Mouse (Mus musculus) MEL (cell line): ENCODE data around the gene Xkr7. TPM values are rescaled to one million over a fixed set of nuclear protein-coding genes. Genes with fewer than 3 reads are reported as not detected.
A peak's percentile ranks its signal among the peaks of the same experiment; 100 is the strongest.

Experiments
- DNase-seq: peaks from one replicate; pipeline ENCODE4 v3.0.0; 2011; ENCODE audit warnings: low read depth, low spot score
- H3K27ac ChIP-seq: 2 replicates; pipeline ENCODE4 v1.5.1; 2012; ENCODE audit warnings: low read depth, mild to moderate bottlenecking, control low read depth, low read length, moderate library complexity; ENCODE audit not compliant: control insufficient read depth
- H3K27me3 ChIP-seq, 2 experiments: fragments of 150-350 bp in 1 of 2; sonication (generic) in 1 of 2; 2 replicates each; pipeline ENCODE4 v1.6.1; 2012; ENCODE audit warnings: low read length in 2 of 2, mild to moderate bottlenecking in 2 of 2, improper control_type of control experiment in 1 of 2, moderate library complexity in 1 of 2; ENCODE audit not compliant: insufficient read depth in 2 of 2, control insufficient read depth in 1 of 2
- H3K36me3 ChIP-seq, 2 experiments: 2 replicates each; pipeline ENCODE4 v1.6.1; 2012 to 2014; ENCODE audit warnings: low read length in 2 of 2, improper control_type of control experiment in 1 of 2, inconsistent platforms in 1 of 2, mild to moderate bottlenecking in 1 of 2; ENCODE audit not compliant: insufficient read depth in 2 of 2, control insufficient read depth in 1 of 2
- H3K4me1 ChIP-seq, 2 experiments: fragments of 150-350 bp in 1 of 2; sonication (generic) in 1 of 2; 2 replicates each; pipeline ENCODE4 v1.6.1; 2012; ENCODE audit warnings: low read length in 2 of 2, improper control_type of control experiment in 1 of 2, mild to moderate bottlenecking in 1 of 2; ENCODE audit not compliant: insufficient read depth in 2 of 2, control insufficient read depth in 1 of 2
- H3K4me3 ChIP-seq, 2 experiments: fragments of 150-350 bp in 1 of 2; sonication (generic) in 1 of 2; 2 replicates each; pipeline ENCODE4 v1.5.1; 2012; ENCODE audit warnings: low read depth in 2 of 2, low read length in 2 of 2, mild to moderate bottlenecking in 2 of 2, moderate library complexity in 2 of 2, control low read depth in 1 of 2, improper control_type of control experiment in 1 of 2; ENCODE audit not compliant: control insufficient read depth in 1 of 2, insufficient read depth in 1 of 2
- H3K79me2 ChIP-seq: 2 replicates; pipeline ENCODE4 v1.6.1; 2012; ENCODE audit warnings: mild to moderate bottlenecking, low read length, moderate library complexity; ENCODE audit not compliant: control insufficient read depth, poor library complexity, insufficient read depth
- H3K9ac ChIP-seq: 2 replicates; pipeline ENCODE4 v1.6.1; 2012; ENCODE audit warnings: low read depth, mild to moderate bottlenecking, control low read depth, low read length, moderate library complexity; ENCODE audit not compliant: control insufficient read depth, poor library complexity, severe bottlenecking
- H3K9me3 ChIP-seq: fragments of 150-350 bp; sonication (generic); replicated peaks from 2 replicates; pipeline ENCODE4 v1.6.1; 2012; ENCODE audit warnings: mild to moderate bottlenecking, low read length, improper control_type of control experiment, moderate library complexity; ENCODE audit not compliant: insufficient read depth
- CHD1 ChIP-seq: IDR thresholded peaks from 2 replicates; pipeline ENCODE4 v1.6.1; 2012; ENCODE audit warnings: low read depth, mild to moderate bottlenecking, inconsistent platforms, low read length, improper control_type of control experiment
- CHD2 ChIP-seq: IDR thresholded peaks from 2 replicates; pipeline ENCODE4 v1.6.1; 2011; ENCODE audit warnings: low read length, improper control_type of control experiment
- CTCF ChIP-seq, 3 experiments: IDR thresholded peaks in 2 of 3; conservative IDR thresholded peaks in 1 of 3; 2 replicates each; pipeline ENCODE4 v1.5.1; 2011 to 2012; ENCODE audit warnings: low read length in 3 of 3, low read depth in 2 of 3, mild to moderate bottlenecking in 2 of 3, improper control_type of control experiment in 1 of 3, inconsistent platforms in 1 of 3, mixed read lengths in 1 of 3, moderate library complexity in 1 of 3; ENCODE audit not compliant: control insufficient read depth in 1 of 3, insufficient read depth in 1 of 3, poor library complexity in 1 of 3, severe bottlenecking in 1 of 3
- E2F4 ChIP-seq: IDR thresholded peaks from 2 replicates; pipeline ENCODE4 v1.6.1; 2011; ENCODE audit warnings: low read depth, low read length, improper control_type of control experiment, borderline replicate concordance
- ELF1 ChIP-seq: IDR thresholded peaks from 2 replicates; pipeline ENCODE4 v1.6.1; 2014; ENCODE audit warnings: low read depth, mild to moderate bottlenecking, inconsistent platforms, low read length, improper control_type of control experiment, moderate library complexity
- EP300 ChIP-seq, 2 experiments: IDR thresholded peaks; 2 replicates each; pipeline ENCODE4 v1.6.1; 2011; ENCODE audit warnings: improper control_type of control experiment in 2 of 2, low read length in 2 of 2, low read depth in 1 of 2, mild to moderate bottlenecking in 1 of 2
- GABPA ChIP-seq: IDR thresholded peaks from 2 replicates; pipeline ENCODE4 v1.6.1; 2012; ENCODE audit warnings: low read depth, mild to moderate bottlenecking, inconsistent platforms, low read length, improper control_type of control experiment, moderate library complexity
- GATA1 ChIP-seq: IDR thresholded peaks from 2 replicates; pipeline ENCODE4 v1.6.1; 2011; ENCODE audit warnings: low read depth, low read length, improper control_type of control experiment
- KAT2A ChIP-seq: conservative IDR thresholded peaks from 2 replicates; pipeline ENCODE4 v1.6.1; 2012; ENCODE audit warnings: low read depth, low read length, improper control_type of control experiment, inconsistent platforms
- MAX ChIP-seq: IDR thresholded peaks from 2 replicates; pipeline ENCODE4 v1.6.1; 2011; ENCODE audit warnings: low read length, improper control_type of control experiment
- MEF2A ChIP-seq: IDR thresholded peaks from 2 replicates; pipeline ENCODE4 v1.6.1; 2014; ENCODE audit warnings: low read depth, mild to moderate bottlenecking, inconsistent platforms, low read length, improper control_type of control experiment; ENCODE audit not compliant: poor library complexity, insufficient replicate concordance, severe bottlenecking; ENCODE audit errors: extremely low read depth
- MYC ChIP-seq: IDR thresholded peaks from 2 replicates; pipeline ENCODE4 v1.6.1; 2011; ENCODE audit warnings: low read depth, mild to moderate bottlenecking, low read length, improper control_type of control experiment, moderate library complexity
- NELFE ChIP-seq: IDR thresholded peaks from 2 replicates; pipeline ENCODE4 v1.6.1; 2011; ENCODE audit warnings: low read depth, low read length, improper control_type of control experiment
- NRF1 ChIP-seq: IDR thresholded peaks from 2 replicates; pipeline ENCODE4 v1.6.1; 2014; ENCODE audit warnings: low read depth, mild to moderate bottlenecking, inconsistent platforms, low read length, improper control_type of control experiment, moderate library complexity; ENCODE audit not compliant: poor library complexity, insufficient read depth, severe bottlenecking
- POLR2A ChIP-seq, 2 experiments: IDR thresholded peaks; 2 replicates each; pipeline ENCODE4 v1.6.1; 2011 to 2012; ENCODE audit warnings: low read length in 2 of 2, mild to moderate bottlenecking in 2 of 2, control low read depth in 1 of 2, improper control_type of control experiment in 1 of 2, low read depth in 1 of 2, moderate library complexity in 1 of 2; ENCODE audit not compliant: control insufficient read depth in 1 of 2, insufficient read depth in 1 of 2, poor library complexity in 1 of 2
- POLR2AphosphoS2 ChIP-seq: IDR thresholded peaks from 2 replicates; pipeline ENCODE4 v1.6.1; 2011; ENCODE audit warnings: low read length, improper control_type of control experiment
- POLR2AphosphoS5 ChIP-seq: IDR thresholded peaks from 2 replicates; pipeline ENCODE4 v1.6.1; 2012; ENCODE audit warnings: low read depth, borderline replicate concordance, mild to moderate bottlenecking, inconsistent platforms, low read length, moderate library complexity, mixed read lengths
- RAD21 ChIP-seq: IDR thresholded peaks from 2 replicates; pipeline ENCODE4 v1.6.1; 2011; ENCODE audit warnings: mild to moderate bottlenecking, low read depth, low read length, improper control_type of control experiment
- RCOR1 ChIP-seq: IDR thresholded peaks from 2 replicates; pipeline ENCODE4 v1.6.1; 2012; ENCODE audit warnings: low read depth, mild to moderate bottlenecking, inconsistent platforms, low read length, improper control_type of control experiment
- SIN3A ChIP-seq: IDR thresholded peaks from 2 replicates; pipeline ENCODE4 v1.6.1; 2012; ENCODE audit warnings: low read length, improper control_type of control experiment, inconsistent platforms
- SMC3 ChIP-seq: IDR thresholded peaks from 2 replicates; pipeline ENCODE4 v1.6.1; 2011; ENCODE audit warnings: low read depth, low read length, improper control_type of control experiment
- TBP ChIP-seq: IDR thresholded peaks from 2 replicates; pipeline ENCODE4 v1.8.0; 2011; ENCODE audit warnings: low read depth, low read length, improper control_type of control experiment
- UBTF ChIP-seq: IDR thresholded peaks from 2 replicates; pipeline ENCODE4 v1.6.1; 2012; ENCODE audit warnings: low read depth, mild to moderate bottlenecking, inconsistent platforms, low read length, improper control_type of control experiment, moderate library complexity, borderline replicate concordance; ENCODE audit not compliant: insufficient read depth
- USF2 ChIP-seq, 2 experiments: IDR thresholded peaks; 2 replicates each; pipeline ENCODE4 v1.6.1; 2011 to 2012; ENCODE audit warnings: improper control_type of control experiment in 2 of 2, low read length in 2 of 2, borderline replicate concordance in 1 of 2, inconsistent platforms in 1 of 2, low read depth in 1 of 2, mild to moderate bottlenecking in 1 of 2; ENCODE audit not compliant: insufficient read depth in 1 of 2
- ZC3H11A ChIP-seq: IDR thresholded peaks from 2 replicates; pipeline ENCODE4 v1.6.1; 2012; ENCODE audit warnings: low read depth, mild to moderate bottlenecking, inconsistent platforms, low read length, improper control_type of control experiment
- ZNF384 ChIP-seq: IDR thresholded peaks from 2 replicates; pipeline ENCODE4 v1.6.1; 2012; ENCODE audit warnings: low read depth, mild to moderate bottlenecking, inconsistent platforms, low read length, improper control_type of control experiment
- polyA plus RNA-seq, 2 experiments: library from polyadenylated mRNA; stranded (reverse) in 1 of 2; unstranded in 1 of 2; fragments of >175 nt in 1 of 2; fragments of >200 nt in 1 of 2; gene quantifications; 2 replicates each; pipeline versions ENCODE4 v1.2.1 to v1.2.4; 2012; ENCODE audit warnings: low replicate concordance in 2 of 2, low read depth in 1 of 2; ENCODE audit not compliant: insufficient read length in 2 of 2, insufficient read depth in 1 of 2, missing spikeins in 1 of 2
- total RNA-seq: library from RNA; depleted of rRNA; stranded (reverse); fragments of 300-350 nt; gene quantifications from 2 replicates; pipeline ENCODE4 v1.2.3, GENCODE M21; 2012

Xkr7 gene
- total and polyA plus RNA-seq, 3 experiments, result not detected

DNA sequence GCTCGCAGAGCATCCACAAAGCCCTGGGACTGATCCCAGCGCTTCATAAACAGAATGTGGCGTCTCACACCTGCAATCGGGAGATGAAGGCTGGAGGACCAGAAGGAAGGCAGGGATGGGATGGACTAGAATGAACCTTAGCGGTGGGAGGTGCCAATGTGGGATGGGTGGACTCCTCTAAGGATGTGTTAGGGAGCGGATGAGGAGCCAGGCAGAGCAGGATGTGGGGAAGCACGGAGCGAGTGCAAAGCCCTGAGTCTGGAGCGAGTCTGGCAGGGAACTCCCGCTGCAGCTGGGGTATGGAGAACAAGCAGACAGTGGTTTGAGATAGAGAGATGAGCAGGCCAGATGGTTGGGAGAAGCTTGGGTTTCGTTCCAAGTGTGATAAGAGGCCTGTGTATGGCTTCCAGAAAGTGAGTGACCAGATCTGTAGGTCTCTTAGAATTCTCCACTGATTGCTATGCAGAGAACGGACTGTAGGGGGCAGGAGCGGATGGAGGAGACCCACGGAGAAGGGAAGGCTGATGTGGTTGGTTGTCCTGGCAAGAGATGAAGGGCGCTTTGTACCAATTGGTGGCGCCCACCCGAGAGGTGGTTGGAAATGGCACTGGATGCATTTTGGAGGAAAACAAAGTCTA is 16.3 kb downstream of the Xkr7 start:
- Histone ChIP-seq H3K9ac (no peak overlapping the region), H3K9me3 (no peaks in the 10 kb centered on the region), H3K4me3 (no peak overlapping the region), H3K27ac (no peak overlapping the region), H3K27me3 (peaks cover 6 to 9% of the 10 kb centered on the region in 2 experiments), H3K79me2 (no peaks in the 10 kb centered on the region), H3K4me1 (no peaks in the 10 kb centered on the region), H3K36me3 (no peaks in the 10 kb centered on the region)
- TF ChIP-seq RCOR1 (no peak), MYC (no peak), TBP (no peak), USF2 (IDR thresholded peaks at IDR 0.05; ENCODE audit: borderline replicate concordance in 1 of 2, insufficient read depth in 1 of 2, low read depth in 1 of 2, low read length in 2 of 2) (no peak), MAX (no peak), ZC3H11A (0 out of 2 replicates have a peak, but pooled peaks have one; percentile 24), POLR2A (IDR thresholded peaks at IDR 0.05; ENCODE audit: control insufficient read depth in 1 of 2, insufficient read depth in 1 of 2, low read depth in 1 of 2, low read length in 2 of 2, poor library complexity in 1 of 2) (no peak), MEF2A (no peak), SMC3 (peak; percentile 51), POLR2AphosphoS5 (no peak), CTCF (IDR thresholded peaks at IDR 0.05 in 2 of 3, conservative IDR thresholded peaks at IDR 0.05 in 1 of 3; ENCODE audit: control insufficient read depth in 1 of 3, insufficient read depth in 1 of 3, low read depth in 2 of 3, low read length in 3 of 3, poor library complexity in 1 of 3, severe bottlenecking in 1 of 3) (peak; percentile 63 to 70 (median 69)), RAD21 (peak; percentile 58), CHD1 (no peak), ZNF384 (no peak), EP300 (IDR thresholded peaks at IDR 0.05; ENCODE audit: low read depth in 1 of 2, low read length in 2 of 2) (no peak)
- peak; percentile 58 for DNase-seq

DNA sequence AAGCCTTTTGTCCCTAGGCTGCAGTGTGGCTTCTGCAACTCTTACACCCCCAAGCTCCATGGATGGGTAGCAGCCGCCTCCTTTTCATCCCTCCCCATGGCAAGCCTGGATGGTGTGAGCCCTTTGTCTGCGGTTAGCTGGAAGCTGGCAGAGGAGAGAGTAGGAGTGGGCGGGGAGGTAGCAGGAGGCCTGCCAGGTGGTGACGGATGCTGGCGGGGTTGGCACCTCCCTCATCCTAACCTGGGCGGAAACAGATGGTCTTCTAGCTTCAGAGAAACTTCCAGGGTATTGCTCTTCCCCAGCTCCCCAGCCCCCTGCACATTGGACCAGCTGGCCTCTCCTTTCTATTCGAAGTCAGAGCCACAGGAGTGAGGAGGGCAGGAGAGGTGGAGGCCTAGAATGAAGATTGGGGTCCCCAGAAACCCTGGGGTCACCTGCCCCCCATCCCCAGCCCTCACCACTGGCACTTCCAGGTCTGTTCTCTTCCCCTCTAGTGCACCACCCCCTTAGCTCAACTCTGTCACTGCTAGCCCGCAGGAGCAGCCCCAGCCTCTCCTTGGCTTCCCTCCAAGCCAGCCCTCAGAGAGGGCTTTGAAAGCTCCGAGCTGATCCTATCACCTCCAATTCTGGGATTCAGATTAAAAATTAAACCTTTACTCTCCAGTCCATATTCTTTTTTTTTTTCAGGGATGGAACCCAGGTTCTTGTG is 17.8 kb downstream of the Xkr7 start:
- no peaks in the 10 kb centered on the region for H3K36me3 ChIP-seq
- H3K9me3 ChIP-seq, result no peaks in the 10 kb centered on the region
- no peaks in the 10 kb centered on the region for H3K79me2 ChIP-seq
- no peak overlapping the region for H3K27ac ChIP-seq
- H3K4me1 ChIP-seq, result no peaks in the 10 kb centered on the region
- H3K27me3 ChIP-seq, result peaks cover 3 to 8% of the 10 kb centered on the region in 2 experiments
- no peak for TF ChIP-seq UBTF
- TF ChIP-seq NRF1, result no peak
- TF ChIP-seq USF2 (IDR thresholded peaks at IDR 0.05; ENCODE audit: borderline replicate concordance in 1 of 2, insufficient read depth in 1 of 2, low read depth in 1 of 2, low read length in 2 of 2), result no peak
- no peak for TF ChIP-seq E2F4
- no peak for TF ChIP-seq POLR2AphosphoS5
- no peak for TF ChIP-seq KAT2A
- TF ChIP-seq SIN3A, result no peak
- TF ChIP-seq CTCF (IDR thresholded peaks at IDR 0.05 in 2 of 3, conservative IDR thresholded peaks at IDR 0.05 in 1 of 3; ENCODE audit: control insufficient read depth in 1 of 3, insufficient read depth in 1 of 3, low read depth in 2 of 3, low read length in 3 of 3, poor library complexity in 1 of 3, severe bottlenecking in 1 of 3), result no peak
- TF ChIP-seq MEF2A, result no peak
- TF ChIP-seq NELFE, result no peak
- no peak for TF ChIP-seq GABPA
- TF ChIP-seq POLR2A (IDR thresholded peaks at IDR 0.05; ENCODE audit: control insufficient read depth in 1 of 2, insufficient read depth in 1 of 2, low read depth in 1 of 2, low read length in 2 of 2, poor library complexity in 1 of 2), result no peak
- TF ChIP-seq ELF1, result no peak
- no peak for TF ChIP-seq ZNF384
- no peak for TF ChIP-seq CHD2
- no peak for TF ChIP-seq GATA1
- TF ChIP-seq POLR2AphosphoS2, result no peak
- H3K9ac ChIP-seq, result no peak overlapping the region
- no peak overlapping the region for H3K4me3 ChIP-seq
- no peak for DNase-seq
